Mouse (Mus musculus): ENCODE results near the gene Pde10a.

- TF ChIP-seq CTCF (IDR thresholded peaks at IDR 0.05) = no peak
- no peak for TF ChIP-seq POLR2A (IDR thresholded peaks at IDR 0.05; ENCODE audit: insufficient read depth, low read depth, low read length)
These were observed 400.7 kb downstream of the Pde10a start for GRCm38 (mm10) chr17:8925819-8926383.
